Mouse (Mus musculus) cerebellum, adult 18-20 months (tissue): Measurements from ENCODE around the gene Tfcp2.

Experiments used
- DNase-seq, 2 experiments: peaks; one replicate each; pipeline ENCODE4 v3.0.0; 2021

Tfcp2 gene

DNA sequence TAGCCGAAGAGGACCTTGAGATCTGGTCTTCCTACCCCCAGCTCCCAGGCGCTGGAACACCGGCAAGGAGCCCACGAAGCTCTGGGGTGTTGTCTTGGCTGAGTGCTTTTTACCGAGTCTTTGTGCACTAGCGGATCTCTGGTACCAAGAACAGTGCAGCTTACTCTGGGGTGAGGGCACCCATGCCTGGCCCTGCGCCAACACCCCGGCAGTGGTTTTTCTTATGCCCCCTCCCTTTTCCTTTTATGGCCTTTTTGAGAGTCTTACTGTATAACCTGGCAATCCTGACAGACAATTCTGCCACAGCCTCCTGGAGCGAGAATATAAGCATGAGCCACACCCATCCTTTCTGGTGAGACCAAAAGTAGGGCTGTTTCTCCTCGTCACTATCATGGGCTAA, 73.5 kb downstream of the Tfcp2 start:
- no peak for DNase-seq

DNA sequence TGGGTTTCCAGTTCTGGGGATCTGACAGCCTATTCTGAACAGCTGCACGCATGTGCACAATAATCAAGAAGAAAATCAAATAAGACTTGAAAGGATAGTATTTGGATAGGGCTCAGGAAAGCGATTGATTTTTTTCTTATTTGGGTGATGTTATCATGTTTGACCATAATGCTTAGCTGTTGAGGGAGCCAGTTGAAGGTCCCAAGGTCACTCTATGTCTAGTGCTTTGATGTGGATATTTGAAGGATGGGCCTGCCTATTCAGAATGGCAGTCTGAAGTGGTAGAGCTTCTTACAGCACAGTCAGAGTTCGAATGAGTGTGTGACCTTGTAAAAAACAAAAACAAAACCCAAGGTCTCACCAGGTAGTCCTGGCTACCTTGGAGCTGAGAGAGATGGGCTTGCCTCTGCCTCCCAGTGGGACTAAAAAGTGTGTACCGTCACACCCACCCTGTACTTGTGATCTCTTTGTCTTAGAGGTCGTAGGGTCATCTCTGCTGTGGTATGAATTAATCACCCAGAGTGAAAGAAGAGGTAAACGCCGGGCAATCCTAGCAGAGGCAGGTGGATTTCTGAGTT, 77.8 kb downstream of the Tfcp2 start:
- DNase-seq = no peak

GRCm38 (mm10) chr15:100470037-100470436, 81.8 kb downstream of the Tfcp2 start:
- DNase-seq = no peak

- DNase-seq = no peak
These were observed 82.6 kb downstream of the Tfcp2 start for GRCm38 (mm10) chr15:100469189-100469545.

GRCm38 (mm10) chr15:100468295-100469188, 83.3 kb downstream of the Tfcp2 start, which contains the start of gene Letmd1:
Gene Letmd1 (plus strand): TSS chr15:100469023.
- peak; percentile 81 to 86 for DNase-seq

- no peak for DNase-seq
These were observed 84.1 kb downstream of the Tfcp2 start for GRCm38 (mm10) chr15:100467738-100468137.

DNA sequence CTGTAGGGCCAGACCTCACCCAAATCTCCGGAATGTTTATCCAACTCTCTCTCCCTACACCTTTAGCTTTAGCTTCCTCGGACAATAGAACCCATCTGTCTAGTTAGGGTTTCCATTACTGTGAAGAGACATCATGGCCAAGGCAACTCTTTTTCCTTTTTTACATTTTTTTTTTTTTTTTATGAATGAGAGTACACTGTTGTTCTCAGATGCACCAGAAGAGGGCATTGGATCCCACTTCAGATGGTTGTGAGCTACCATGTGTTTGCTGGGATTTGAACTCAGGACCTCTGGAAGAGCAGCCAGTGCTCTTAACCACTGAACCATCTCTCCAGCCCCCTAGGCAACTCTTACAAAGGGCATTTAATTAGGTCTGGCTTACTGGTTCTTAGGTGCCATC, 86.4 kb downstream of the Tfcp2 start:
- no peak for DNase-seq

DNA sequence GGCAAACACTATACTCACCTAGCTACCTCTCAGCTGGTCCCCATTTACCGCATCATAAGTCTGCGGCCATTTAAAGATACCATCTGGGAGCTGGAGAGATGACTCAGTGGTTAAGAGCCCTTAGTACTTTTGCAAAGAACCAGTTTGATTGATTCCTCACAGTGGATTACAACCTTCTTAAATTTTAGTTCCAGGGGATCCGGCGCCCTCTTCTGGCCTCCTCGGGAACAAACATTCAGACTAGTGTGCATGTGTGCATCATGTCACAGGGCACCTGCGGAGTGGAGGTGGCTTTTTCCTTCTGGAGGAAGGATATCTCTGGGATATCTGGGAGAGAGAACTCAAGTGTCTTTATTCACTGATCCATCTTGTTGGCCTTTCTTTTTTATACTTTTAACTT, 88.1 kb downstream of the Tfcp2 start:
- peak; percentile 64 to 70 for DNase-seq

GRCm38 (mm10) chr15:100462086-100462485, 89.7 kb downstream of the Tfcp2 start:
- no peak for DNase-seq

DNA sequence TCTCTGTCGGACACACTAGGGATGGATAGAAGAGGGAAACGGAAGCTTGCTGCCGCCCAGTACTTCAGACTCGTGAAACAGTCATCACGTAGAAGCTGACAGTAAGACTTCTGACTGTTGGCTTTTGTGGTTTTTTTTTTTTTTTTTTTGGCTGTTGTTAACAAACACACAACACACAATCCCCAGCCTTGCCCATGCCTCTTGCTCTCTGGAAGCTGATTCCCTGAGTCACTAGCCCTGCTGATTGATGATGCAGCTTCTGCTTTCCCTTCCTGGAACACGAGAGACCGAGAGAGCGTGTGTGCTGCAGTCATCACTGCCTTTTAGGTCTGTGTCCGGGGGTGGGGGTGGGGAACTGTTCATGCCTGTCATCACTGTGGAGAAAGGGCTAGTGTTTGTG, 90.2 kb downstream of the Tfcp2 start:
- DNase-seq = no peak

DNA sequence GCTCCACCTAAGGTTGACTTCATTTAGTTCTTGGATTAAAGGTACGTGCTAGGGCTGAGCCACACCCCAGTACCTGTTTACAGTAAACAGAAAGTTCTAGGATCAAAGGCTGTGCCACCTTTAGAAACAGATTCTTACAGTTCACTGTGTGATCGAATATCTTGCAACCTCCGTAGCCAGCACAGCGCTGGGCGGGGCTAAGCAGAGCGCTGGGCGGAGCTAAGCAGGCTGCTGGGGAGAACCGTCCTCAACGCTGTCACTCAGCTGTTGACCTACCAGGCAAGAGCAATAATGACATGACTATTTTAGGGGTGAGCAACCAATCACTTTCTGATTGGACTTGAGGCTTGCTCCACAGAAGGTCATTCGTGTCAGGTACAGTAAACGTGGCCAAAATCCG, 90.9 kb downstream of the Tfcp2 start:
- DNase-seq = no peak

DNA sequence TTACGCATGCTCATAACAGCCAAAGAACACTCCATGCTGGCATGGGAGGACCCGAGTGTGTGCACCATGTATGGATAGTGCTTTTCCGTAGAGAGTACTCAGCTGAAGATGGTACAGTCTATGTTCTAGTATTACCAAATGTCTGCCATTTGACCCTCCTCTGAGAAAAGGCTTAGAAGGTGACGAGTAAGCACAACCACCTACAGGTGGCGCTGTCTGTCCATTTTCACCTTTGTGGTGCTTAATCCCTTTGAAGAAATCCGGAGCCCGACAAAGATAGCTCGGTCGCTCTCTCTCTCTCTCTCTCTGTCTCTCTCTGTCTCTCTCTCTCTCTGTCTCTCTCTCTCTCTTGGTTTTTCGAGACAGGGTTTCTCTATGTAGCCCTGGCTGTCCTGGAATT, 93.8 kb downstream of the Tfcp2 start:
- peak; percentile 63 to 71 for DNase-seq

GRCm38 (mm10) chr15:100457340-100457739, 94.5 kb downstream of the Tfcp2 start:
- DNase-seq = peak; percentile 72 to 83

DNA sequence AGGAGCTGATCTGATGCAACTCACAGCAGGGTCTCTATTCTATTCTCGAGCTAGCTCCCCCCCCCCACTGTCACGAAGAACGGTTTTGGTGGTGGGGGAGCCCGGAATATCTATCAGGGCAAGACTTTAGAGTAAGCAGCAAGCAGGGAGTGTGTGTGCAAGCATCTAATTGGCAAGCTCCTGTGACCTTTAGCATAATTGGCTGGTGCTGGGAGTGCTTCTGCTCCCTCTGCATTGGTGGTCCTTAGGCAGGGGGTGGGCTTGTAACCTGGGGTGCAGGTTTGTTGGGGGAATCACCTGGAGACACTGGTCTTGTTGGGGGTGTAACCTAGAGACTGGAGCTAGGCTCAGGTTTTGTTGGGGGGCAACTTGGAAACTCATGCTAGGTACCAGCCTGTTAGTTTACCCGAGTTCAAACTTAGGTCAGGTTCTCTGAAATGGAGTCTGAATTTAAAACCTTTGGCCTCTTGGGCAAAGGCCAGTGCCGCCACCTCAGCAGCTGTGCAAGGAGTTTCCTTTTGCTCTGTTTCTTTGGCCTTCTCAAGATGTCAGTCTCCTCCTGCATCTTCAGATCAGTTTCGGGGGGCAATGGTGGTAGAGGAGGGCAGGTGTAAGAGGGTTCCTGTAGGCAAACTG, 95.3 kb downstream of the Tfcp2 start:
- no peak for DNase-seq

DNA sequence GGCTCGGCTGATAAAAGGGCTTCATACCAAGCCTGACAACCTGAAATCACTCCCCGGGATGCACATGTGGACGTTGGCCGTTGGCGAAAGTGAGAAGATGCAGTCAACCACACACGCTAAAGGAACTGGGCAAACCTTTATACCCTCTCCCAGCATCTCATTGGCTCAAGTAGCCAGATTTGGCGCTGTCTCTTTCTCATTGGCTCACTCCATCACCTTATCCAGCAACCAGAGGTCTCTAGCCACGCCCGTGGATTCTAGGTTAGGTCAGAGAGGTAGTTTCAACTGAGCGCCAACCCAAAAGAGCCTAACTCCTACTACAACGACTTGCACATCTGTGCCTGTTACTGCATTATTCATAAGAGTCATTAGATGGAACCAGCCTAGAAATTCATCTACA, 99.3 kb downstream of the Tfcp2 start:
- DNase-seq = no peak

DNA sequence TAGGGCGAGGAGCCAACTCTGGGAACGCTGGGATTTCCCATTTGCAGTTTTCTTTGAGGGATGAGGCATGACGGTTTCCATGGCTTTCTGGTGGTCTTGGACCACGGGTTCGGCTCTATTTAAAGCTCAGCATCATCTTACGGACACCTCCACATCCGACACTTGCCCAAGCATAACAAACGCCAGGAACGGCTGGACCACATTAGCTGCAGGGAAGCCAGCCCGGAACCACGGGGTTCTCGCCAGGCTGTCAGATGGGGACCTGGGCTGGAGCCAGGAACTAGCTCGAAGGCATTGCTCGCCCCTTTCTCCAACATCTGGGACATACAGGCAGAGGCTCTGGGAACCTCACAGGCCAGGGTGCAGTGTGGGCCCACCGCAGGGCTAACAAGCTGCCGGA, 100.6 kb downstream of the Tfcp2 start:
- peak; percentile 50 to 52 for DNase-seq

DNA sequence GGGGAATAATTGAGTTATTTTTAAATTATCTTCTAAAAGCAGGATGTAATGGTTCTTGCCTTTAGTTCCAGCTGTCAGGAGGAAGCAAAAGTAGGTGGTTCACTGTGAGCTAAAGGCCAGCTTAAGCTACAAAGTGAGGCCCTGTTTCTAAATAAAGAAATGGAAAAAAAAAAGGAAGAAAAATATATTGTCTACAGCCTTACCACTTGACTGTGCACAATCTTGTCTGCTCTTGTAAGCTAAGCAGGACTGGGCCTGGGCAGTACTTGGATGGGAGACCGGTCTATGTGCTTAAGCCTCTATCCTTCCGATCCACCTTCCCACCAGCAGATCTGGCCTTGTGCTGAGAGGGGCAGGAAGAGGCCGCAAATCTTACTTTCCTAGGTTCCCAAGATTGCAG, 102.3 kb downstream of the Tfcp2 start:
- no peak for DNase-seq

- no peak for DNase-seq
These were observed 103.2 kb downstream of the Tfcp2 start for GRCm38 (mm10) chr15:100448572-100448971.
